Mouse (Mus musculus) embryonic fibroblast, embryonic 13.5 days (primary cell): ENCODE measurements around the gene Pagr1b.

Experiments
- CTCF ChIP-seq: IDR thresholded peaks from 2 replicates; pipeline ENCODE4 v1.5.1; 2011; ENCODE audit warnings: mild to moderate bottlenecking, control low read depth, low read length, moderate library complexity, borderline replicate concordance; ENCODE audit not compliant: insufficient read depth
- POLR2A ChIP-seq: IDR thresholded peaks from 2 replicates; pipeline ENCODE4 v1.6.1; 2011; ENCODE audit warnings: low read depth, mild to moderate bottlenecking, control low read depth, low read length, moderate library complexity

DNA sequence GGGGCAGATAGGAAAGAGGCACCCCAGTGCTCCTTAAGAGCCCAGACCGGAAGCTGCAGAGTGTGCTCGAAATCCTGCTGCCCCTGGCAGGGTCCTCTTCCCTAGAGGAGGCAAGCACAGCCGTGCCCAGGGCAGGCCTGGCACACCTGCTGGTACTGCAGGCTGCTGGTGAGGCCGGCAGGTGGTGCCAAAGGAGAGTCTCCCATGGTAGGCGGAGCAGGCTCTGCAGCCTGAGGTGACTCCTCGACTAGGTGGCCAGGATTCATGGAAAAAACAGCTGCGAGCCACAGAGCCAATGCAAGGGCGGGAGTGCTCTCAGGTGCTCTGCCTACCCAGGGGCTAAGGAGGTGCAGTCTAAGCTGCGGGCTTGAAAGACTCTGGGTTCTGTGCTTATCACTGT is 30.0 kb downstream of the Pagr1b start:
- TF ChIP-seq POLR2A = no peak
- TF ChIP-seq CTCF = peak; percentile 43; the same call in 1 of the 2 replicates
